Mouse (Mus musculus): ENCODE data around the gene Vmn1r8. TPM values are rescaled to one million over a fixed set of nuclear protein-coding genes. Genes with fewer than 3 reads are reported as not detected.
"Not testable (repeated sequence)": the region's sequence is repeated elsewhere in the genome, so short reads cannot be mapped to it uniquely, and the experiment has no call there.

The Vmn1r8 gene
- not detected in 3 replicates for total RNA-seq (2017)

GRCm38 (mm10) chr6:57031984-57032383 lies at the start of gene Vmn1r8:
Gene Vmn1r8 (plus strand): TSS chr6:57032284.
- no peak for ATAC-seq (replicated peaks; ENCODE audit: insufficient number of reproducible peaks, low FRiP score, low TSS enrichment, poor library complexity, severe bottlenecking)

- no peak for ATAC-seq (replicated peaks; ENCODE audit: insufficient number of reproducible peaks, low FRiP score, low TSS enrichment, poor library complexity, severe bottlenecking)
Observed at GRCm38 (mm10) chr6:56996943-56997342, 35.1 kb upstream of the Vmn1r8 start, which contains the start of gene Vmn1r6. Gene Vmn1r6 (plus strand): TSS chr6:56997243.

- ATAC-seq (replicated peaks; ENCODE audit: insufficient number of reproducible peaks, low FRiP score, low TSS enrichment, poor library complexity, severe bottlenecking) = not testable (repeated sequence)
Observed at GRCm38 (mm10) chr6:57025224-57025623, 6.9 kb upstream of the Vmn1r8 start, which contains the start of gene Vmn1r7. Gene Vmn1r7 (minus strand): TSS chr6:57025324.

- no peak for ATAC-seq (replicated peaks; ENCODE audit: insufficient number of reproducible peaks, low FRiP score, low TSS enrichment, poor library complexity, severe bottlenecking)
Observed at GRCm38 (mm10) chr6:57034674-57035073, 2.6 kb downstream of the Vmn1r8 start.

- ATAC-seq (replicated peaks; ENCODE audit: insufficient number of reproducible peaks, low FRiP score, low TSS enrichment, poor library complexity, severe bottlenecking) = no peak
Observed at GRCm38 (mm10) chr6:57063730-57064129, 31.6 kb downstream of the Vmn1r8 start.

- ATAC-seq (replicated peaks; ENCODE audit: insufficient number of reproducible peaks, low FRiP score, low TSS enrichment, poor library complexity, severe bottlenecking) = no peak
Observed at GRCm38 (mm10) chr6:57066487-57066886, 34.4 kb downstream of the Vmn1r8 start, which contains the start of gene Vmn1r9. Gene Vmn1r9 (plus strand): TSS chr6:57066787.

Other genes starting within 250 kb of the Vmn1r8 start
- gene Kbtbd2, start 234.5 kb upstream of the Vmn1r8 start, total RNA-seq (2017) = 75.5 to 79.5 TPM (median 77.3 TPM) in 3 replicates
- gene Fkbp9, start 200.2 kb upstream of the Vmn1r8 start, total RNA-seq (2017) = 0.29 to 1.2 TPM (median 0.32 TPM) in 3 replicates
- gene Nt5c3, start 108.4 kb upstream of the Vmn1r8 start, total RNA-seq (2017) = 38.6 to 88.2 TPM (median 56.0 TPM) in 3 replicates
- 0.19 TPM in 2 of 3 replicates, not detected in the other for gene Vmn1r4, start 108.3 kb upstream of the Vmn1r8 start, total RNA-seq (2017)
- not detected in 3 replicates for gene Vmn1r5, start 62.0 kb upstream of the Vmn1r8 start, total RNA-seq (2017)
- gene Vmn1r6, start 35.0 kb upstream of the Vmn1r8 start, total RNA-seq (2017) = not detected in 3 replicates
- gene Vmn1r7, start 7.0 kb upstream of the Vmn1r8 start, total RNA-seq (2017) = 0.58 TPM in 1 of 3 replicates, not detected in the others
- not detected in 3 replicates for gene Vmn1r9, start 34.5 kb downstream of the Vmn1r8 start, total RNA-seq (2017)
- not detected in 3 replicates for gene Vmn1r10, start 77.2 kb downstream of the Vmn1r8 start, total RNA-seq (2017)
- not detected in 3 replicates for gene Vmn1r11, start 101.2 kb downstream of the Vmn1r8 start, total RNA-seq (2017)
- gene Vmn1r12, start 124.6 kb downstream of the Vmn1r8 start, total RNA-seq (2017) = not detected in 3 replicates
- gene Vmn1r13, start 171.0 kb downstream of the Vmn1r8 start, total RNA-seq (2017) = 0.10 TPM in 1 of 3 replicates, not detected in the others
- gene Vmn1r14, start 199.4 kb downstream of the Vmn1r8 start, total RNA-seq (2017) = not detected in 3 replicates
- not detected in 3 replicates for gene Vmn1r15, start 225.7 kb downstream of the Vmn1r8 start, total RNA-seq (2017)